Mouse (Mus musculus): ENCODE data around the gene Gtf3c5. TPM values are rescaled to one million over a fixed set of nuclear protein-coding genes. Genes with fewer than 3 reads are reported as not detected.

The Gtf3c5 gene
- polyA plus RNA-seq, 1 experiment from 2014 or later: 51.6 TPM

DNA sequence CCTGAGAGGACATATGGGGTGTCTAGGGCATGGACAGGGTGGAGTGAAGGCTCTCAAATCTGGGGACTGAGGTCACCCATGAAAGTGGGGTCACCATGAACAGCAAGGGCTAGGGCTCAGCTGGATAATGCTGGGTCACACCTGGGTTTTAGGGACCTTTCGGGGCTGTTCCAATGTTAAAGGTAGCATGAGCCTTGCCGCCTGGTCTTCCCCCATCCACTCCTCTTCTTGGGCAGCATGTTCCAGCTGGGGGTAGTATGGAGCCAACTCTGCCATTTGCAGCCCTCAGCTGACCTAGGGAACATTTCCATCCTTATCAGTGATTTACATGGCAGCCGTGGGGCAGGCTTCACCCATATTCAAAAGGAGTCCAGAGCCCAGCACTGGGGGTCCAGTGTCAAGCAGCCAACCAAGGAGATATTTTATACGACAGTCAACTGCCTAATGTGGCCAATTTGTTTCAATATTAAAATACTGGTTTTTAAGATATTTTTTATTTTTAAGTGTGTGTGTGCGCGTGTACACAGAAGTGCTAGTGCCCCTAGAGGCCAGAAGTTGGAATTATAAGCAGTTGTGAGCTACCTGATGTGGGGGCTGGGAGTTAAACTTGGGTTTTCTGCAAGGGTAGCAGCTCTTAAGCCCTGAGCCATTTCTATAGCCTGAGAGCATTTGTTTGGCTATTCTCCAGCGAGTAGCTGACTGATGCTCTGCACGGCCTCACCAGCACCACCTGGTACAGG is 23.2 kb upstream of the Gtf3c5 start:
- Histone ChIP-seq H3K27ac (no peak overlapping the region), H3K4me1 (replicated peaks) (no peaks in the 10 kb centered on the region; the same call in 1 of the 2 replicates), H3K36me3 (no peaks in the 10 kb centered on the region), H3K9ac (replicated peaks) (no peak overlapping the region), H3K4me3 (replicated peaks) (no peak overlapping the region), H3K9me3 (no peaks in the 10 kb centered on the region), H3K4me2 (replicated peaks) (no peak overlapping the region), H3K27me3 (no peaks in the 10 kb centered on the region)
- no peak for ATAC-seq
- WGBS: 69% methylated on average over 8 of the region's 8 CpGs

DNA sequence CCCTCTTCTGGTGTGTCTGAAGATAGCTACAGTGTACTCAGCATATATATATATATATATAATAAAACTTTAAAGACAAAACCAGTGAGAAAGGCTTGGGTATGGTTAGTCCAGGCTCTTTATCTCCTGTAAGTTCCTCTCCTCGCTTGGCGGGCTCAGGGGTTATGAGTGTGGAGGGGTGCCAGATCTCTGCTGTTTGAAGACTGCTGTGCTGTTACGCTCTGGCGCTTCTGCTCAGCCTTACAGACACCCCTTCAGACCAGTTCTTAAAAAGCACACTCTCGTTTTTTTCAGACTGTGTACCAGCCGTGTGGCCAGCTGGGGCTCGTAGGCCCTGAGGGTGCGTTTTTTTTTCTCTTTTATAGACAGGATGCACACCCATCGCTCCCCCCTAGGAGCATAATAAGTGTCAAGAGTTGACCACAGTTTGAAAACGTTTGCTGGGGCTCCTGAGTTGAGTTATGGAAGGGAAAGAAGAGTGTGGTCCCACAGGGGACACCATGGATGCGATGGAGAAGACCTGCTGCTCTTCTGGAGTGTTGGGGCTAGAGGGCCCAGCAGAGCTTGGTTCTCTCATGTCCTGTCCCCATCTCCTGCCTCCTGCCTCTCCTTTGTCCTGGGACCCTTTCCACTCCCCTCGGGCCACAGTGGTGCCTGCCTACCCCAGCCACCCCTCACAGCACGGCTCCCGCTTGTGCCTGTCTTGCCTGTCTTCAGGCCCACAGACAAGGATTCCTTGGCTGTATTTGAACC is 22.4 kb upstream of the Gtf3c5 start:
- Histone ChIP-seq H3K4me3 (replicated peaks) (no peak overlapping the region), H3K27me3 (no peaks in the 10 kb centered on the region), H3K27ac (no peak overlapping the region; the same call in 1 of the 2 replicates), H3K4me1 (replicated peaks) (no peaks in the 10 kb centered on the region; the same call in 1 of the 2 replicates), H3K36me3 (no peaks in the 10 kb centered on the region), H3K4me2 (replicated peaks) (no peak overlapping the region), H3K9me3 (no peaks in the 10 kb centered on the region), H3K9ac (replicated peaks) (no peak overlapping the region)
- 68% methylated on average over 14 of the region's 14 CpGs for WGBS
- ATAC-seq: no peak

DNA sequence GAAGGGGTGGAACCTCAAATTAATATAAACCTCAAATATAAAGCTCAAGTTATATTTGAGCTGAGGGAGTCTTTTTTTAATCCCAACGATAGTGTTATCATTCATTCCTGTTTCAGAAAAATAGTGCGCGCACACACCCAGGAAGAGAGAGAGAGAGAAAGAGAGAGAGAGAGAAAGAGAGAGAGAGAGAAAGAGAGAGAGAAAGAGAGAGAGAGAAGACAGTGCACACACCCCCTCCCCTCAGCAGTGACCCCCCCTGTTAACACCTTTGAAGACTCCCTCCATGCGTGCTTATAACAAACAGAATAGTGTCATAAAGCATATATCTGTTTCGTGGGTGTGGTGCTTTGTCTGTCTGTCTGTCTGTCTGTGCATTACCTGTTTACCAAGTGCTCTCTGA is 20.0 kb upstream of the Gtf3c5 start:
- H3K4me1 ChIP-seq (replicated peaks): peaks cover 1% of the 10 kb centered on the region; the same call in 1 of the 2 replicates
- WGBS: 97% methylated on average over 5 of the region's 5 CpGs
- H3K27me3 ChIP-seq: no peaks in the 10 kb centered on the region
- no peak overlapping the region for H3K4me3 ChIP-seq (replicated peaks)
- no peak overlapping the region for H3K27ac ChIP-seq
- no peaks in the 10 kb centered on the region for H3K9me3 ChIP-seq
- no peaks in the 10 kb centered on the region for H3K36me3 ChIP-seq
- no peak for ATAC-seq
- no peak overlapping the region for H3K4me2 ChIP-seq (replicated peaks)
- no peak overlapping the region for H3K9ac ChIP-seq (replicated peaks)

DNA sequence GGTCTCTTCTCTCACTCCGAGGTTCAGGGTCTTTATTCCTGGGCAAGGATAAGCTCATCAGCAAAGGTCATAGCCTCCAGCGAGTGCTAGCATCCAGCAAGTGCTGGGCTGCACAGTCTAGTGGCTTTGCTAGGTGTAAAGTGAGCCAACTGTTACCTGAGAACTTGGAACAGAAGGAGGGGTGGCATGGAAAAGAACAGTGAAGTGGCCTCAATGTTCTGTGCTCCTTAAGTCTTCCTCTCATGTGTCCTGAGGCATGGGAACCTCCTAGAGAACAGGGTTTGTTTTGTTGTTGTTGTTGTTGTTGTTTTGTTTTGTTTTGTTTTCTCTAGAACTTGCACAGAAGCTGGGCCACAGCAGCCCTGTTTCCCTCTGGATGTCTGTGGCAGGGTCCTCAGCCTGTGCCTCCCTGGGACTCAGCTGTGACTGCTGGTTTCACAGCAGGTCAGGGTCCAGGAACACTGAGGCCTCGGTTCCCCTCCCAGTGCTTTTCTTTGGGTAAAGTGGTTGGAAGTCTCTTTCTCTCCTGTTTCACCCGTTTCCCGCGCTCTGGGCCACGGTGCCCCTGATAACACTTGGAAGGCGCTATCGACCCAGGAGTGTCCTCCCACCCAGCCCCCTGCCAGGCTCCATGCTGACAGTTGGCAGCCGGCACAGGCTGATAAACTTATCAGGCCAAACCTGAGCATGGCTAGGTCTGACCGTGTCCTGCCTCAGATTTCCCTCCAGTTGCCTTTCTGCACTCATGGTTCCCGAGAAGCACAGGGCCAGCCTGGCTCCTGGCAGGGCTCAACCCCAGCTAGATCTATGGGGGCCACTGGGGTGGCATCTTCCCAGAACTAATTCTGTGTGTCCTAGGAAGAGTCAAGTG is 18.4 kb upstream of the Gtf3c5 start:
- Histone ChIP-seq H3K4me1 (replicated peaks) (peaks cover 10% of the 10 kb centered on the region), H3K27ac (no peak overlapping the region), H3K4me2 (replicated peaks) (no peak overlapping the region), H3K4me3 (replicated peaks) (no peak overlapping the region), H3K27me3 (no peaks in the 10 kb centered on the region), H3K9me3 (no peaks in the 10 kb centered on the region), H3K36me3 (no peaks in the 10 kb centered on the region), H3K9ac (replicated peaks) (no peak overlapping the region)
- ATAC-seq: no peak
- 71% methylated on average over 12 of the region's 12 CpGs for WGBS

DNA sequence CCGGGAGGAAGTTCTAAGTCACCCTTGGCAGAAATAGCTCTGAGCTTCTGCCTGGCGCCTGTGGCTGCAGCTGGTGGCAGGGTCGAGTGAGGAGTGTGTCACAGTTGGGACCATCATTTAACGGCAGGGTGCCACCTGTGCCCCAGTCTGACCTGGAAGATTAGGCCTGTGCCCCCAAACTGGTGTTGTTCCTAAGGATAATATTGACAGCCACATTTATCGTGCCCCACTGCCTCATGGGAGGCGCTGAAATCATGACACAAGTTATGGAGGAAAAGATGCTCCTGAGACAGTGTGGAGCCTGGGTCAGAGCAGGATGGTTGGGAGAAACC is 16.0 kb upstream of the Gtf3c5 start:
- no peak overlapping the region for H3K4me2 ChIP-seq (replicated peaks)
- H3K4me1 ChIP-seq (replicated peaks): peaks cover 10% of the 10 kb centered on the region
- whole genome bisulfite sequencing: 76% methylated on average over 6 of the region's 6 CpGs
- ATAC-seq: no peak
- no peaks in the 10 kb centered on the region for H3K36me3 ChIP-seq
- H3K9ac ChIP-seq (replicated peaks): 0 out of 2 replicates have a peak overlapping the region, but pooled peaks have one; percentile 4
- H3K27me3 ChIP-seq: no peaks in the 10 kb centered on the region
- H3K4me3 ChIP-seq (replicated peaks): no peak overlapping the region
- no peaks in the 10 kb centered on the region for H3K9me3 ChIP-seq
- H3K27ac ChIP-seq: no peak overlapping the region

DNA sequence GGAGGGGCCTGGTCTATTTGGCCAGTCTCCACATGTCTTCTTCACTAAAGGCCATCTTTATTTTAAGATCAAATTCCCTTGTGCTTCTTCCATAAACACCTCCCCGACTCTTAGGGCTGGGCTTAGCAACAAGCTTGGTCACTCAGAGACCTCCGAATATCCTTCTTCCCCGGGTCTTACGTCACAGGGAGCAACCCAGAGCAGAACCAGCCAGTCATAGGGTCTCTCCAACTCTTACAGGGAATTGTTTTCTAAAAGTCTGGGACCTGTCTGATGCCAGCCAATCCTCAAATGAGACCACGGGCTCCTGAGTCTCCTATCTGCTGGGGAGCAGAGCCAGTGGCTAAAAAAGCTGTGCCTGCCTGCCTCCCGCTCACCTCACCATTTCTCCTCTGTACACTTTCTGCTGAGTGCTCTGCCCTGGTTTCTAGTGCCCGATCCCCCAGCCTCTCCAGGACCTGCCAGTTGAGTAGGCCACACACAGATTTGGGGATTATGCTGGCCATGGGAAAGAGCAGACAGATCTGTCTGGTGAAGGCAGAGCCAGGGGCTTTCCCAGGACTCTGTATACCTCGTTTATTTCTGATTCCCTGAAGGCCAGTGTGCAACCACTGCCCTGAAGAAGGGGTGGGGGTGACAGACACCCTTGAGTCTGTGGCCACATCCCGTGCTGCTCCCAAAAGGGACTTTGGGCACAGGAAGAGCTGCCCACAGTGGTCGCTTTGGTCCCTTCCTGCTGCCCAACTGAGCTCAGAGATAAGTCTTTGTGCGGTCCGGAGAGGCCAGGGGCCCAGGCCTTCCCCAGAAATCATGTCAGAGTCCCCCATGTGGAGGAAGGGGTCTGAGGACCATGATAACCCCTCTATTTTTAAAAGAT is 15.4 kb upstream of the Gtf3c5 start:
- 0 out of 2 replicates have a peak overlapping the region, but pooled peaks have one; percentile 4 for H3K9ac ChIP-seq (replicated peaks)
- WGBS: 64% methylated on average over 12 of the region's 12 CpGs
- H3K27me3 ChIP-seq: no peaks in the 10 kb centered on the region; the same call in 1 of the 2 replicates
- no peaks in the 10 kb centered on the region for H3K9me3 ChIP-seq
- no peak overlapping the region for H3K27ac ChIP-seq
- no peaks in the 10 kb centered on the region for H3K36me3 ChIP-seq
- peaks cover 10% of the 10 kb centered on the region for H3K4me1 ChIP-seq (replicated peaks)
- no peak for ATAC-seq
- no peak overlapping the region for H3K4me3 ChIP-seq (replicated peaks)
- H3K4me2 ChIP-seq (replicated peaks): no peak overlapping the region

DNA sequence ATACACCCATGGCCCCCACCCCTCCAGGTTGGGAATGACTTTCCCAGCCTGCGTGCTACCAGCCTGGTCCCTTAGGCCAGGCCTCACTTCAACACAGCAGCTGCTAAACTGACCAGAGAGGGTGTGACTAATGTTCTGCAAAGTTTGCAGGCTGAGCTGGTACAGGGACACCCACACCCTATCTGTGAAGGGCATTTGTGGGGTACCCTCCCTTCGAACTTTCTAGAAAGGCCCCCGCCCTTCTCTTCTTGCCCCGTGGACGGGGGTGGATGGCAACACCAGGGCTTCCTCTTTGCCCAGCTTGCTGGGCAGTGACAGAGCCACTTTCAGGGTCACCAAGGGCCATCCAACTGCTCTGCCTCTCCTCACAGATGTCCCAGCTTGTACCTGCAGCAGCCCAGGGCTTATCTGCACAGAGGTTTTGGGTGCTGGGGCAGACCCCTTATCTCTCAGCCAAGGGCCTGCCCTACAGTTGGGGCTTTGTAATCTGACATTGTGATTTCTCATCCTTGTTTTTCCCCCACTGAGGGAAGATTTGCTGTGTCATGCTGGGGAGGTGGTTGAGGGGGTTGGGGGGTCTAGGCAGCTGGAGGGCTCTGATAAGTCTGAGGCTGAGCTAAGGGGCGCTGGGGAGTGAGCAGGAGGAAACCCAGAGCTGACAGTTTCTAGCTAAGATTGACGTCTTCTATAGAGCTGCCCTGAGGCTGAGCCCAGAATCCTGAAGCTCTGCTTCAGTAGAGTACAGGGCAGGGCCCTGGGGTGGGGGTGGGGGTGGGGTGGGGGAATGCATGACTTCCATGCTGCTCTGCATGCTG is 14.4 kb upstream of the Gtf3c5 start:
- H3K36me3 ChIP-seq: no peaks in the 10 kb centered on the region
- no peaks in the 10 kb centered on the region for H3K9me3 ChIP-seq
- H3K27ac ChIP-seq: no peak overlapping the region; the same call in 1 of the 2 replicates
- H3K4me1 ChIP-seq (replicated peaks): peaks cover 10% of the 10 kb centered on the region
- WGBS: 76% methylated on average over 7 of the region's 7 CpGs
- H3K9ac ChIP-seq (replicated peaks): no peak overlapping the region
- H3K27me3 ChIP-seq: no peaks in the 10 kb centered on the region; the same call in 1 of the 2 replicates
- no peak overlapping the region for H3K4me3 ChIP-seq (replicated peaks)
- H3K4me2 ChIP-seq (replicated peaks): no peak overlapping the region
- 0 out of 2 replicates have a peak, but pooled peaks have one; percentile 53 for ATAC-seq

DNA sequence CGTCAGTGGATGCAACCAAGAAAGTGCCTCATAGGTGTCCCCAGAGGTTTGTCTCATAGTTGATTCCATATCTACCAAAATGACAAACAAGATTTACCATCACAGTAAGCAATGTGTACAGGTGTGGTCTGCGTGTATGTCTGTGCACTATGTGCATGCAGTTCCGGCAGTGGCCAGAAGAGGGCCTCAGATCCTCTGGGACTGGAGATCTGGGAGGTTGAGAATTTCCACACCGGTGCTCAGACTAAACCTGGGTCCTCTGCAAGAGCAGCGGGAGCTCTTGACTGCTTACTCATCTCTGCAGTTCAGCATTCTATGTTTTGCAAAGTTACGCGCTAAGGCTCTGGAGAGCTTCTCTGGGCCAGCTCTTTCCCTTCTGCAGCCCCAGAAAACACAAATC is 13.4 kb upstream of the Gtf3c5 start:
- Histone ChIP-seq H3K4me2 (replicated peaks) (no peak overlapping the region), H3K4me3 (replicated peaks) (no peak overlapping the region), H3K9ac (replicated peaks) (no peak overlapping the region), H3K9me3 (no peaks in the 10 kb centered on the region), H3K27me3 (no peaks in the 10 kb centered on the region; the same call in 1 of the 2 replicates), H3K4me1 (replicated peaks) (peaks cover 10% of the 10 kb centered on the region), H3K27ac (no peak overlapping the region), H3K36me3 (no peaks in the 10 kb centered on the region)
- 93% methylated on average over 7 of the region's 7 CpGs for WGBS
- no peak for ATAC-seq

DNA sequence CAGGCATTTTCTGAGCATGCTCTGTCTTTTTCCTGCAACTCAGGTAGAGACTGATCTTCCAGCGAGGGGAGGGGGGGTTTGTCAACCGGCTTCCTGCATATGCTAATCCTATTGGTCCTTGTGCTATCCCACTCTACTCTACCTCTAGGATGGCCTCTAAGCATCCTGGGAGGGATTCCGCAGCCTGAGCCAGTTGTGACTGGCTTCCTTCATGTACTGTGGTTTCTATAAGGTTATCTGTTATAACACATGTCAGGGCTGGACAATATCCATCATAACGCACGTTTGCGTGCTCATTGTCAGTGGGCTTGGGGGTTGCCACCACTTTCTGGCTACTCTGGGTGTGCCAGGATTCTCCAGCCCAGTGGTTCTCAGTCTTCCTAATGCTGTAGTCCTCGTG is 12.5 kb upstream of the Gtf3c5 start:
- no peak for ATAC-seq
- H3K4me1 ChIP-seq (replicated peaks): peaks cover 10% of the 10 kb centered on the region
- H3K27me3 ChIP-seq: peaks cover under 1% of the 10 kb centered on the region
- no peaks in the 10 kb centered on the region for H3K36me3 ChIP-seq
- no peak overlapping the region for H3K9ac ChIP-seq (replicated peaks)
- no peak overlapping the region for H3K27ac ChIP-seq
- H3K9me3 ChIP-seq: no peaks in the 10 kb centered on the region
- WGBS: 87% methylated on average over 7 of the region's 7 CpGs
- H3K4me3 ChIP-seq (replicated peaks): no peak overlapping the region
- H3K4me2 ChIP-seq (replicated peaks): no peak overlapping the region

DNA sequence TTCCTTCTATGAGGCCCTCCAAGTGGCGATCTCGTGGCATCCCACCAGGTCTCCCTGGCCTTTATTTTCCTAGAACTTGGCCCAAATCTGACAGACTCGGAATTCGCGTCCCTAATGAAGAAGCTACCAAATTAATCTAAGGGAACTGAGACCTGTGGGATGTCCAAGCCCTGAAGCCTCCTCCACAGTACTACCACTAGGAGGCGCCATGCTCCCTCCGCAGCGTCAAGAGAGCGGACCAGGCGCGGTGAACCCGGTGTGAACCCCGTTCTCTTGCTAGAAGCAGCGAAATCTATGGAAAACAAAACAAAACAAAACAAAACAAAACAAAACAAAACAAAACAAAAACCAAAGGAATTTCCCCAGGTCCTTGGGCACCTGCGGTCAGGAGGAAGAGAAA is 9.3 kb upstream of the Gtf3c5 start:
- no peaks in the 10 kb centered on the region for H3K9me3 ChIP-seq
- H3K27me3 ChIP-seq: peaks cover 4% of the 10 kb centered on the region
- no peak overlapping the region for H3K4me2 ChIP-seq (replicated peaks)
- 7% methylated on average over 15 of the region's 15 CpGs for WGBS
- no peaks in the 10 kb centered on the region for H3K36me3 ChIP-seq
- H3K9ac ChIP-seq (replicated peaks): no peak overlapping the region
- H3K4me1 ChIP-seq (replicated peaks): peaks cover 1% of the 10 kb centered on the region; the same call in 1 of the 2 replicates
- no peak for ATAC-seq
- no peak overlapping the region for H3K4me3 ChIP-seq (replicated peaks)
- no peak overlapping the region for H3K27ac ChIP-seq
